Mouse (Mus musculus): ENCODE measurements around the gene Tmem156.

Gene Tmem156

DNA sequence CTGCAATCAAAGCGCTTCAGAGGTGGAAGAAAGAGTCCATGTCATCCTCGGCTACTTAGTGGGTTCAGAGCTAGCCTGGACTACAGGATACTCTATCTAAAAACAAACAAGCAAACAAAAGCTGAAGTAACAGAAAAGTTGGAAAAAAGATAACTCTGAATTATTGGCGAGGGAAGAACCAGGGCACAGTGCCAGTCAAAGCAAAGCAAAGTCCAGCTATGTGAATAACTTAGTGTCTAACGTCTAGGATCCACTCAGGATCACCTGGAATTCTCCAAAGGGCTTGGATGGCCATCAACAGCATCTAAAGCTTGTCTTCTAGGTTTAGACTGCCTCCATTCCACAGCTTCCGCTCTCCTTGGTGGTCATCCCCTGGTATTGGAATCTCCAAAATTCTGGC is 5.5 kb upstream of the Tmem156 start:
- in situ Hi-C loops (cut with MboI, MseI): no loop called here

DNA sequence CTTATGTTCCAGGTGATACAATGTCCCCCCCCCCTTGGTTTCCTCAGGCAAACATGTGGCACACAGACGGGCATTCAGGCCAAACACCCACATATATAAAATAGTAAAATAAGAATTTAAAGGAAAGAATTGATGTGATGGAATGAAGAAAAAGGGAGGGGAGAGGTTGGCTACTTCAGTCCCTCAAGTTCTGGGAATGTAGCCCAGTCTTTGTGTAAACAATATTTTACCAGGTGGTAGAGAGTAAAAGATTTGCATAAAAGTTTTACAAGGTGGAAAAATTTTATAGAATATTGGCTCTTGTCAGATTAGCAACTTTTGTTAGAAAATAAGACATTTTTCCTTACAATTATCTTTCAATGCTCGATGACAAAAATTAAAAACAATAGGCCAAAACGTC is 4.9 kb upstream of the Tmem156 start:
- in situ Hi-C loops (cut with MboI, MseI): no loop called here

DNA sequence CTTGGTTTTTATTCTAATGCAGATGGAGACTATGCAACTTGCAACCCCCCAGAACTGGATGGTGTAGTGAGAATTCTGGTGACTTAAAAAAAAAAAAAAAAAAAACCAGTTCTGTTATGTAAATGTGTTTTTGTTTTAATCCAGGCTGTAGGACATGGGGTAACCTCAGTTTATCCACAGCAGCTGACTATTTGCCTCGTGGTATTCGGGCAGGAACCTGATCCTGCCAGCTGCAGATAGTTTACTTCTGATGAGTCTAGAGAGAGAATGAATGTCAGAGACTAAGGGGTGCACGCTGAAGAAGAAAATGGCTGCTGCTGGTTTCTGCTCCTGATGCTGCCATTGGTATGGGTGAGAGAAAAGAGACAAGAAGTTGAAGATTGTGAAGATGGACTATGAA is 4.2 kb upstream of the Tmem156 start:
- in situ Hi-C loops (cut with MboI, MseI): no loop called here

DNA sequence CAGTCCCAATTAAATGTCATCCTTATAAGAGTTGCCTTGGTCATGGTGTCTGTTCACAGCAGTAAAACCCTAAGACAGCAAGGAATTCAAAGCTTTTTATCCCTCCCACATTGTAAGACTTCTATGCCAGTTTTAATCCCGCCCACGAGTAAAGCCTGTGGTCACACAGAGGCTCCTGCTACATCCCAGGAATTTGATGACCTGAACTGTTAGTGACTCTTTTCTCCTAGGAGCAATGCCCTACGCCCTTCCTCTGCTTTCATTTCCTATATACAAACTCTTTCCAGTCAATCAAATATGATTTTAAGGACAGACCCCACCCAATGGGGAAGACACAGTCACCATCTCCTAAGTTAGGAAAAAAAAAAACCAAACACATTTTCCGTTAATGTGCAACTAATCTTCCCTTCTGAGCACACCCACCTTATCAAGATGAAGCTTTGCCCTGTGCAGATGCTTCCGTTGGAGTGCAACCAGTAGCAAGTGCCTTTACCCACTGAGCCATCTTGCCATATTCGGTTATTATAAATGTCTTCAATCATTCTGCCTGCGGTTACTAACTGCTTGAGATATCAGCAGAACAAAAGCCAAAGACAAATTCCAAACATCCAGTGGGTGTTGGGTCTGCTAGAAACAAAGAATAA is 3.1 kb upstream of the Tmem156 start:
- in situ Hi-C loops (cut with MboI, MseI): no loop called here

DNA sequence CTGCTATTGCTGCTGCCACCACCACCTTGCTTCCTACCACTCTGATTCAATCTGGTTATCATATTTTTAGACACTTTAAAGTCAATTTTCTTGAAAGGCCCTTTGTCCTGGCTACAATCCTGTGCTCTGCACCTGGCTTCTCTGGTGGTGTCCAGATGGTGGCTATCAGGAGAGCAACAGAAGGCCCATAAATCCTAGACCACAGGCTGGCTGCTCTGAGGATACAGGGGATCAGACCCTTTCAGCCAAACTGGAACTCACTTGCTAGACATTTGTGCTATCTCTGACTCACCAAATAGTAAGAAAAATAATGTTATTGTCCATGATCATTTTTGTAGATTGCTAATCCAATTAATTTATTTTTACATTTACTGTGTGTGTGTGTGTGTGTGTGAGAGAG is 1.8 kb upstream of the Tmem156 start:
- in situ Hi-C loops (cut with MboI, MseI): no loop called here

DNA sequence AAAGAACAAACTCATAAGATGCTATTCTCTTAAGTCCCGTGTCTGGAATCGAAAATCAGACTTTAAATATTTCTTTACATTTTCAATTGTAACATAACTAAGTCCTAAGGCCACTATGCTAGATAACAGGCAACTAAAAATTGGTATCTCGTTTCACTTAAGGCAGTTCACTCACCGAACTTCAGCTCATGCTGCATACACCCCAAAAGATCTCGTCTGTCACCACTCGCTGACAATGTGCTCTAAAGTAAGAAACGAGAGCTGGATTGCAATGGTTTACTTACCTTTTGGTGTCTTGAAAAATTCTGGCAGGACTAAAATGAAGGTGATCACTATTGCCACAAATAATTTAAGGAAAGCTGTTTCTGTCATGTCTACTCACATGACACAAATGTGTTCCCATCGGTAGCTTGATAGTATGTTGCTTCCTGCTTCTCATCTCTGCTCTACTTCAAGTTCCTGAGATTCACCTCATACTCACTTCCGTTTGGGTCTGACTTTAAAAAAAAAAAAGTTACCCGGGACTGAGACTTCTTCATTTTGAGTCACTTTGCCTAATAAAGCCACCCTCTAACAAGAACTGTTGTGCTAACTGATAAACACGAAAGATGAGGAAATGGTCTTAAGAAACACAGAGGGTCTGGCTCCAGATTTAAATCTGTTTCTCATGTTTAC is 611 bp downstream of the Tmem156 start:
- in situ Hi-C loops (cut with MboI, MseI): no loop called here

DNA sequence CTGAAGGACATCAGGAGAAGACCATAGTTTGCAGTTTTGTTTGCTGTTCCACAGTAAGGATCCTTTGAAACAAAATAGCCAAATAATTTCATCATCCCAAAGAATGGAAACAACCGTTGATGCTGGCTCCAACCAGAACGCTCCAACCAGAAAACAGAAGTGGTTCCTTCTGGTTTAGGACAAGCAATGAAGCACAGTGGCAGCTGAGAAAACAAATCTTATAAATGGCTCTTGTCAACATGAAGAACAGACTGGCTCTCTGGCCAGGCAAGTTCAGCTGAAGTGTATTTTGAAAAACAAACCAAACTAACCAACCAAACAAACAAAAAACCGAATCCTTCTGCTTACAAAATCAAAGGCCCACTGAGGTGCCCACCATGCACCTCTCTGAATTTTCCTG is 2.2 kb downstream of the Tmem156 start:
- in situ Hi-C loops (cut with MboI, MseI): no loop called here

DNA sequence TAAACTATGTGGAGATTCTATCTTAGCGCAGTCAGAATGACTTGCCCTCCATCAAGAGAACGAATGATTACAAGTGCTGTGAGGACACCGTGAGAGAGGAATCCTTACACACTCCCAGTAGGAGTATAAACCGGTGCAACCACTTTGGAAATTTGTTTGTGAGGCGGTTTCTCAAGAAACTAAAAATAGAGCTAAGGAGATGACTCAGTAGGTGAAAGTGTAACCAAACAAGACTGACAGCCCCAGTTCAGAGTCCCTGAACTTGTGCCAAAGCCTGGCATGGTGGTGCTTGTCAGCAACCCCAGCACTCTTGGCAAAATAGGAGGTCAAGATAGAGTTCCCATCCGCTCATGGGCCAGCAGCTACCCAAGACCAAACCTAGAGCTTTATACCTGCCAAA is 5.4 kb downstream of the Tmem156 start:
- in situ Hi-C loops (cut with MboI, MseI): no loop called here

DNA sequence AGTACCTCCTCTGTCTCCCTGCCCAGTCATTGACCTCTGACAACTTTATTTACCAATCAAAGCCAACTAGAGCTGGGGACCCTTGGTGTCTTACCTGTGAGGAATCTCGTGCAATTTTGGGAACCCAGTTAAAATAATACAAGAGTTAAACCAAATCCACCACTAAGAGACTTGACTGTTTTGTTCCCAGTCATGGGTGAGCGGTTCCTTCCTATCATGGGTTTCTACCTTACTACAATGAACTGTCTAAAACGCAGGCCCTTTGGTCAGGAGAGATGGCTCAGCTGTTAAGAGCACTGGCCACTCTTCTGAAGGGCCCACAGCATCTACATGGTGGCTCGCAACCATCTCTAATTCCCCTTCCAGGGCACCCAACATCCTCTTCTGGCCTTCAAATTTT is 10.1 kb downstream of the Tmem156 start:
- in situ Hi-C loops (cut with MboI, MseI): no loop called here

DNA sequence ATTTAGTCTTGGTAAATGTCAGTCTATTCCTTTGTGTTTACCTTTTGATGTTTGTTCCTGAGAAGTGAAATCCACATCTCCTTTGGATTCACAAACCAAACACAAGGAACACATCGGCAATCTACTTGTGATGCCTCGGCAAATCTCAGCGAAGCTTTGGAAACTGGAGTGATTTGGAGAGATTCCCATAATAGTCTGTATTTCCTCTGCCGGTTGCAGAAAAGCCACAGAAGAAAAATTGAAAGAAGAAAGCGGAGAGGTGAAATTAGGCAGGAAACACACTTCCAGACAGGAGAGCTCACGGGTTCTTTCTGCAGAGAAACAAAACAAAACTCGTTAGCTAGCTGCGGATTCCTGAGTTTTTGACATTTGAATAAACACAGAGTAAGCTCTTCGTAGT is 12.1 kb downstream of the Tmem156 start:
- in situ Hi-C loops (cut with MboI, MseI): no loop called here

DNA sequence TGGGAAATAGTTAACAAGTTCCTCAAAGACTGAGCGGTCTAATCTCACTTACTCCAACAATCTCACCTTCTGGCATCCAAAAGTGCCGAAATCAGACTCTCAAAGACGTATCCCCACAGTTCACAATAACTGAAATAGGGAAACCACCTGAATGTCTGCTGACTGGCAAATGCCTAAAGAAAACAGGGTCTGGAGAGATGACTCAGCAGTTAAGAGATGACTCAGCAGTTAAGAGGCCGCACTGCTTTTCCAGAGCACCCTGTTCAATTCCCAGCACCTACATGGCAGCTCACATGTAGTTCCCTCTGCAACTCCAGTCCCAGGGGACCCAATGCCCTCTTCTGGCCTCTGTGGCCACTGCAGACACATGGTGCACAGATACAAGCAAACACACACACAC is 13.9 kb downstream of the Tmem156 start:
- in situ Hi-C loops (cut with MboI, MseI): no loop called here

DNA sequence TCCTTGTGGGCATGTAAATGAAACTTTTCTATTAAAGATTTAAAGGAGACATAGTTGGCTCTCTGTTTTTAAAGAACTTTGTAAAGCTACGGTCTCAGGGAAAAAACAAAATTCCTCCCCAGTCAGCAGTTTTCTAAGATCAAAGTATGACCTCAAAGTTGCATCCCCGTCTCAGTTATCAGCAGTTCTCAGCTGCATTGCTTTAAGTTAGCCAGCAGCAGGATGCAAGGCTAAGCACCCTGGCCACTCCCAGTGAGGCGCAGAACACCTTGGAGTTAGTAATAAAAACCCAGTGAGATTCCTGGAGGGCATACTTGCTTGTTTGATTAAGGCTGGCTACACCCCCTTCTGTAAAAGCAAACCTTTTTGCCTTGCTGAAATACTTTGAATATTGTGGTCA is 15.2 kb downstream of the Tmem156 start:
- in situ Hi-C loops (cut with MboI, MseI): no loop called here

DNA sequence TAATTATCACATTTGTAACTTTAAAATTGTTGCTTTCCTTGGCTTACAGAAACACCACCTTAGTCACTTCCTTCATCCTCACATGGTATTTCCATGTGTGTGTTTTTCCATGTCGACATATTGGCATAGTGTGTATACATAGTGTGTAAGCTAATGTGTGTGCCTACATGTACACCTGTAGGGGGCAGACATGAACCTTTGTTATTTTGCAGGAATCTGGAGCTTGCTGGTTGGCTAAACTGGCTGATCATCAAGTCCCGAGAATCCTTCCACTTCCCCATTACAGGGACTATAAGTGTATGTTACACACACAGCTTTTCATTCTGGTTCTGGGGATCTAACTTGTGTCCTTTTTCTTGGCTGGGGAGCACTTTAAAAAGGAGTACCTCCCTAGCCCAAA is 15.8 kb downstream of the Tmem156 start:
- in situ Hi-C loops (cut with MboI, MseI): no loop called here

DNA sequence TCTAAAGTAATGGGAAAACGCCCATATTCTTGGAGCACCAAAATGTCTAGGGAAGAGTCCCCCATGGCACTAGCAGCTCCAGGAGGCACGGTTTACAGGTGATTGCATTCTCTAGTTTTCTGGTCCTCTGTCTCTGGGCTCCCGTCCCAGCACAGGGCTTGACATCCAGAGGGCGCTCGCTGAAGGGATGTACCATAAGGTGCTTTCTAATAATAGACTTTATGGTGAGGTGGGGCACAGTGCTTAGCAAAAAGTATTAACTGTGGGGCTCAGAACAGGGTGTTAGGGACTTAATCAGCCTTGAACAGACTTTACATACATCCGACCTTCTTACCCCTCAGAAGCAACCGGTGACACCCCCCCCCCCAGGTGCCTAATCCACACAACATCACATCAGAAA is 17.2 kb downstream of the Tmem156 start:
- in situ Hi-C loops (cut with MboI, MseI): no loop called here

DNA sequence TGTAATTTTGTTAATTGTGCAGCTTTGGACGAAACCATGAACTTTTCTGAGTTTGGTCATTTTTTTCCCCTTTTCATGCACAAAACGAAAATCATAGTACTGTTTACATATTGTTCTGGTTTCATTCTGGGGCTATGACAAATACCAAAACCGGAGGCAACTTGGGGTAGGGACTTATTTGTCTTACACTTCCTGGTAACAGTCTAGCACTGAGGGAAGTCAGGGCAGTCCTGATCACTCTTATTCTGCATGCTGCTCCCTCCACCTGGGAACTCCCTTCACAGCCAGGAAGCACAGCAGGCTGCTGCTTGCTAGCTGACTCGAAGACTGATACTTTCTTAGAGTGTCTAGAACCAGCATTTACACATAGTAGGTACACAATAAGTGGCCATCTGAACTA is 18.7 kb downstream of the Tmem156 start:
- in situ Hi-C loops (cut with MboI, MseI): no loop called here

DNA sequence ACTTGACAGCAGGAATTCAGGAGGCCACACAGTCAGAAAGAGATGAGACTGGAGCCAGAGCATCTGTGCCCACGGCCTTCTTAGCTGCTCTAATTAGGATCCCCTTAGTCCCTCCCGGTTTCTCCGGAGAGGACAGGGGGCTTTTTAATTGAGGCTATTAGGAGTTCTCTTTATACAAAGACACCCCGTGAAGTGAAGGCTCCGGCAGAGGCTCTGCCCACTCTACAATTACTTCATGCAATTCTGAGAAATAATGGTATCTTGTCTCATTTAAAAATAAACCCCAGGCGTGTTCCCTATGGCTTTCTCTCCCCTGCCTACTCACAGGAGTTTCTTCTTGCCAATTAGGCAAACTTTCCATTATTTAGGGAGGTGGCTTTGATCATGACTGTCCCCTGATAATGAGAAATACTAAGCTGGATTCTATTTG is 20.2 kb downstream of the Tmem156 start:
- in situ Hi-C loops (cut with MboI, MseI): no loop called here

DNA sequence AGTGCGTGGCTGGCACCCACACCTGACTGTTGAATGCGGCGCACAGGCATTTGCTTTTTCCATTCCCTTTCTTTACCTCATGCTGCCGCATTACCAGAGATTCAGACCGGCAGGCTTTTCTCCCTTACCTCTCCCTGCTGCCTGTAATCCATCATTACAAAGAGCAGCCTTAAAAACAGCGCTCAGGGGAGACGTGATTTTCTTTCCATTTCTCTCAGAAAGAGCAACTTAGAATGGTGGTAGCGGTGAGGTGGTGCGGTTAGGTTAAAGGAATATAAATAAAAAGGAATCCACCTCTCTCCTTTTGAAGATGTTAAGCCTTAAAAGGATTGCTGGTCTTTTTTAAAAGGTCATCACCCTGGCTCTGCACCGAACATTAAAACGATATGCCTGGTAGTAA is 22.1 kb downstream of the Tmem156 start:
- in situ Hi-C loops (cut with MboI, MseI): loop anchor here in 1 of 2 experiments (5.0 kb wide), 1 partner anchor 57 kb away; no protein-coding TSS in a partner anchor

DNA sequence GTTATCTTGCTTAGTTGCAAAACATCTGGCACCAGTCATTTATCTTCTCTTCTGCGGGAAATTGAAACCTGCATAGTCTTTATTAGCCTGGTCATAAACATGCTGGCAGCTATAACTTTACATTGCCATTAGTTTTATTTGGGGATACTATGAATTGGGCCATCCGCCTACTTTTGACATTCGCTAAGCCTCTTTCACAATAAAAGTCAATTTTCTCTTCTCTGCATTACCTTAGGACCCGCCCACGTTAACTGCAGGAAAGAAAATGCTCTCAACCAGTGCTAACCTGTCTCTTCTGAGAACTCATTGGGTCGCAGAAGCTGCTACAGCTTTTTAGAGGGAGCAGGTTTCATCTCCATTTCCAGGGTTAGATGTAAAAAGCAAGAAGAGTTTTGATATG is 23.8 kb downstream of the Tmem156 start:
- in situ Hi-C loops (cut with MboI, MseI): loop anchor here in 1 of 2 experiments (5.0 kb wide), 1 partner anchor 59 kb away; no protein-coding TSS in a partner anchor

DNA sequence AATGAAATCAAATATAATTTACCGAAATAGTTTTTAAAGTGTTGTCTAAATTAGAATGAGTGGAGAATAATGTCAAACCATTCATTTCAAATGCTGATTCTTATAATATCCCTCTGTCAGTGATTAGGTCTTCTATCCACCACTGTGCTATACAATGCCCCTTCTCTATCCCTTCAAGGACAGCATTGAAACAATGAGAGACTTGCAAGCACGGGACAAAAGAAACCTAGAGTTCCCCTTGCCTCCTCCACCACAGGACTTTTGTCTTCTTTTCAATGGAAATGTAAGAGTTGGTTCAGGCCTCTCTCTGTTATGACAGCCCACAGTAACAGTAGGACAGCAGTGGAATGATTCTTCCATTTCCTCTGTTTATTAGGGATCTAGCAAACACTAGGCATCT is 28.7 kb downstream of the Tmem156 start:
- in situ Hi-C loops (cut with MboI, MseI): no loop called here

DNA sequence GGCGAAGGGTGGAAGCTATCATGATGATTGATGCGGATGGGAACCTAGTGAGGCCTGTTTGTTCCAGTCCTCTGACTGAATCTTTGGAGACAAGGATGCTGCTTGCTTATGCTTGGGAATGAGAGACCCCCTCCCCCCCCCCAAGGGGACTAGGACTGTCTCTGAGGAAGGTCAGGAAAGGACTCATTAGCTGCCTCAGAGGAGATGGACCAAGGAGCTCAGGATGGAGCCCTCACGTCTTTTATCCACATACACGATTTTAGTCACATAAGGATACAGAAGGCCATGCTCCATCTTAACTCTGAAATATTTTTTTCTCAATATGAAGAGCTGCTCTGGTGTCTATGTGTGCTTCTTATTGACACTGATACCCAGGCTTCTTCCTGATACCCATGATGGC is 29.7 kb downstream of the Tmem156 start:
- in situ Hi-C loops (cut with MboI, MseI): no loop called here

DNA sequence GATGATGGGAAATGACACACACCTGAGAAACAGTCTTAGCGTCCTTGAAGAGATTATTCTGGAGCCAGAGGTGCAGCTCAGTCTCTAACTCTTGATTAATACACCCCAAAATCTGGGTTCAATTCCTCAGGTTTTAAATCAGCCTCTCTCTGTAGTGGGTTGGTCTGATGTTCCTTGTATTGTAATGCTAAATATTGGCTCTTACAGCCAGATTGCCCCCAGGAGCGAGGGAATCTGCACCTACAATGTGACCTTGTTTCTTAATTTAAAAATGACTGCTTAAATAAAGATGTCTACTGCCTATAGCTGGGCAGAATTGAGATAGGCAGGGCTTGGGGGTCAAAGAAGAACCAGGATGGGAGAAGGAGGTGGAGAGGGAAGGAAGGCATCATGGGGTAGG is 32.1 kb downstream of the Tmem156 start:
- in situ Hi-C loops (cut with MboI, MseI): no loop called here

DNA sequence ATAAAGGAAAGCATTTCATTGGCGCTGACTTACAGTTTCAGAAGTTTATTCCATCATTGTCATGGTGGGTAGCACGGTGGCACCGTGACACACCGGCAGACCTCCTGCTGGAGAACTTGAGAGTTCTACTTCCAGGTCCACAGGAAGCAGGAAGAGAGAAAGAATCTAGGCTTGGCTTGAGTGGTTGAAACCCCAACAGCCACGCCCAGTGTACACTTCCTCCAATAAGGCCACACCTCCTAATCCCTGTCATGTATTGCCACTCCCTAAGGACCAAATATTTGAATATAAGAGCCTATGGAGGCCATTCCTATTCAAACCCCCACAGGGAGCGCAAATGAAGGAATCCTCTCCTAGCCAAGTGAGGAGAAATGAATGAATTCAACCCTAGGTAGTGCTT is 34.3 kb downstream of the Tmem156 start:
- in situ Hi-C loops (cut with MboI, MseI): no loop called here

DNA sequence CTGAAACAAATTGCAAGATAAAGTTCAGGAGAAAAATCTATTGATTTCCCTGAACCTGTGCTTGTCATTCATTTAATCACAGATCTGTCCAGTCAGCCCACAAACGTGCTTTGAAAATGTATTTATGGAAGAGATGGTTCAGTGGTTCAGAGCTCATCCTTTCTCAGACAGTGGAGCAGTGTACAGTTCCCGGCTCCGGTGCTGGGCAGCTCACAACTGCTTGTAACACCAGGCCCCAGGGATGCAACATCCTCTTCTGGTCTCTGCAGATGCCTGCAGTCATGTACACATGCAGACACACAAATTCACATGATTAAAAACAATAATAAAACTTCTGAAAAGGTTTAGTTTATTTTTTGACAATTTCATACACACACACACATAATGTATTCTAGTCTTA is 40.4 kb downstream of the Tmem156 start:
- in situ Hi-C loops (cut with MboI, MseI): loop anchor here in 1 of 2 experiments (5.0 kb wide), 1 partner anchor 71 kb away; no protein-coding TSS in a partner anchor

Measured in T-helper 17 cell (primary cell).